Mouse (Mus musculus): ENCODE results near the gene Olfr402. TPM values are rescaled to one million over a fixed set of nuclear protein-coding genes. Genes with fewer than 3 reads are reported as not detected.

The Olfr402 gene
- total RNA-seq (2023): not detected

GRCm38 (mm10) chr11:74153229-74153628 is at the start of gene Olfr402:
TSS of gene Olfr402 (plus strand) at chr11:74153529.

GRCm38 (mm10) chr11:74113412-74113811 is 39.9 kb upstream of the Olfr402 start, which contains the start of gene Olfr401:
TSS of gene Olfr401 (plus strand) at chr11:74113712.

GRCm38 (mm10) chr11:74185949-74186348 is 32.6 kb downstream of the Olfr402 start, which contains the start of gene Olfr403:
TSS of gene Olfr403 (plus strand) at chr11:74186249.

Other genes starting within 250 kb of the Olfr402 start
- not detected for gene Olfr395, start 244.2 kb upstream of the Olfr402 start, total RNA-seq (2023)
- gene Olfr23, start 216.9 kb upstream of the Olfr402 start, total RNA-seq (2023): not detected
- not detected for gene Olfr397, start 192.7 kb upstream of the Olfr402 start, total RNA-seq (2023)
- not detected for gene Olfr398, start 163.1 kb upstream of the Olfr402 start, total RNA-seq (2023)
- not detected for gene Olfr139, start 97.0 kb upstream of the Olfr402 start, total RNA-seq (2023)
- not detected for gene Olfr399, start 96.9 kb upstream of the Olfr402 start, total RNA-seq (2023)
- gene Zfp616, start 83.6 kb upstream of the Olfr402 start, total RNA-seq (2023): not detected
- gene Olfr401, start 39.8 kb upstream of the Olfr402 start, total RNA-seq (2023): not detected
- gene Olfr403, start 32.7 kb downstream of the Olfr402 start, total RNA-seq (2023): not detected
- gene Olfr43, start 57.9 kb downstream of the Olfr402 start, total RNA-seq (2023): not detected
- not detected for gene Olfr406, start 106.3 kb downstream of the Olfr402 start, total RNA-seq (2023)
- not detected for gene Olfr59, start 130.2 kb downstream of the Olfr402 start, total RNA-seq (2023)
- not detected for gene Olfr410, start 184.5 kb downstream of the Olfr402 start, total RNA-seq (2023)
- not detected for gene Olfr411, start 199.1 kb downstream of the Olfr402 start, total RNA-seq (2023)
- not detected for gene Olfr412, start 208.5 kb downstream of the Olfr402 start, total RNA-seq (2023)

Data from B cell, adult 67 days (primary cell).